Mouse (Mus musculus) intestine, postnatal 0 days (tissue): ENCODE data around the gene Spen. TPM values are rescaled to one million over a fixed set of nuclear protein-coding genes. Genes with fewer than 3 reads are reported as not detected.
A peak's percentile ranks its signal among the peaks of the same experiment; 100 is the strongest.

Experiments
- ATAC-seq: fragments of 200-750 bp; cut with Nextera tagmentation; 2 replicates; pipeline ENCODE4 v1.8.0; 2017; ENCODE audit warnings: mild to moderate bottlenecking, moderate TSS enrichment, moderate library complexity
- H3K27ac ChIP-seq: fragments of 300-500 bp; sonication (generic); 2 replicates; pipeline ENCODE4 v1.5.1; 2014; ENCODE audit warnings: mild to moderate bottlenecking, low read depth, low read length, moderate library complexity
- H3K27me3 ChIP-seq: fragments of 300-500 bp; sonication (generic); replicated peaks from 2 replicates; pipeline ENCODE4 v1.6.1; 2014; ENCODE audit warnings: low read length, mixed read lengths; ENCODE audit not compliant: control insufficient read depth, insufficient read depth
- H3K36me3 ChIP-seq: fragments of 300-500 bp; sonication (generic); 2 replicates; pipeline ENCODE4 v1.6.1; 2014; ENCODE audit warnings: mild to moderate bottlenecking, moderate library complexity; ENCODE audit not compliant: control insufficient read depth, insufficient read depth
- H3K4me1 ChIP-seq: fragments of 300-500 bp; sonication (generic); replicated peaks from 2 replicates; pipeline ENCODE4 v1.6.1; 2014; ENCODE audit warnings: antibody characterized with exemption, low read length, mixed read lengths; ENCODE audit not compliant: control insufficient read depth, insufficient read depth
- H3K4me2 ChIP-seq: fragments of 300-500 bp; sonication (generic); replicated peaks from 2 replicates; pipeline ENCODE4 v1.6.1; 2014; ENCODE audit warnings: low read depth, mild to moderate bottlenecking, moderate library complexity
- H3K4me3 ChIP-seq: fragments of 300-500 bp; sonication (generic); 2 replicates; pipeline ENCODE4 v1.5.1; 2014; ENCODE audit warnings: low read depth, low read length
- H3K9ac ChIP-seq: fragments of 300-500 bp; sonication (generic); 2 replicates; pipeline ENCODE4 v1.6.1; 2014; ENCODE audit warnings: mild to moderate bottlenecking, low read depth, low read length
- H3K9me3 ChIP-seq: fragments of 300-500 bp; sonication (generic); 2 replicates; pipeline ENCODE4 v1.6.1; 2016; ENCODE audit warnings: mixed run types; ENCODE audit not compliant: control insufficient read depth
- CTCF ChIP-seq: sonication (generic); IDR thresholded peaks from 2 replicates; pipeline ENCODE4 v1.5.1; 2016; ENCODE audit warnings: low read depth, mild to moderate bottlenecking, control low read depth, antibody characterized with exemption, moderate library complexity
- WGBS: fragments of 180-500 bp; shearing (Covaris S2); extraction: QIAGEN DNeasy Blood & Tissue Kit; methylation state at CpG from one replicate; pipeline ENCODE4 v1.1.7; 2014; 5-methylcytosine and 5-hydroxymethylcytosine counted together
- polyA plus RNA-seq: library from polyadenylated mRNA; unstranded; fragments of >200 nt; fragmentation: Nextera tagmentation; extraction: Ambion mirVana; gene quantifications from 2 replicates; pipeline ENCODE4 v1.2.1, GENCODE M21; 2015

Gene Spen
- polyA plus RNA-seq, 1 experiment from 2014 or later: 3.2 TPM

DNA sequence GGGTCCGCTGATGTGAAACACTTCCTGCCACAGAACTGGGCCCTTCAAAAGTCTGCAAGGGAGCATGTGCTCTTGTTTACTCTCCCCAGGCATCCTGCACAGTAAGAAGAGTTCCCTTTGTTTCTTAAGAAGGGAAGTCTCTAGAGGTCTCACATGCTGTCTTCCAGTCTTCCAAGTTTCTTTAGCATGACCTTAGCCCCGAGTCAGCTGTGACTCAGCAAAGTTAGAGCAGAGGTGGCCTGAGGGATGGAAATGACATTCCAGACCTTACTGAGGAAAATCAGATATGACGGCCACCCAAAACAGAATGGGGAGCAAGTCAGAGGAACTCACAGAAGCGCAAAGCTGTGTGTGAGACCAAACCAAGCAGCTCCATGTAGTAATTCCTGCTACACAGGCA, 37.8 kb downstream of the Spen start:
- Histone ChIP-seq H3K9me3 (no peaks in the 10 kb centered on the region), H3K9ac (no peak overlapping the region), H3K27ac (no peak overlapping the region), H3K4me1 (no peaks in the 10 kb centered on the region), H3K4me2 (no peak overlapping the region), H3K4me3 (no peak overlapping the region), H3K27me3 (no peaks in the 10 kb centered on the region), H3K36me3 (no peaks in the 10 kb centered on the region)
- TF ChIP-seq CTCF: no peak
- no peak for ATAC-seq
- WGBS: 60% methylated on average over 4 of the region's 4 CpGs

DNA sequence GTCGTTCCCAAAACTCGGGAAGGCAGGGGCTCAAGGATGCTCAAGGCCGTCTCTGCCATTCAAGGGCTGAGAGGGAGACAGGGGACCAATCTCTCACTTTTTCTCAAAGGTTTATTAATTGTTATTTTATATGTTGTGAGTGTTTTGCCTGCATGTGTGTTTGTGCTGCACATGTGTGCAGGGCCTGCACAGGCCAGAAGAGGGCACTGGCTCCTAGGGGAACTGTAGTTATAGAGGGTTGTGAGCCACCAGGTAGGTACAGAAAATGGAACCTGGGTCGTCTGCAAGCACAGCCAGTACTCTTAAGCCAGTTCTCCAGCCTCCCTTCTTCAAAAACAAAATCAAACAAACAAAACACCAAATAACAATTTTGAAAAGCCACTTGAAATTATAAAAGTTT, 49.7 kb downstream of the Spen start:
- Histone ChIP-seq H3K9ac (no peak overlapping the region), H3K4me2 (no peak overlapping the region), H3K36me3 (peaks cover 84% of the 10 kb centered on the region), H3K27ac (no peak overlapping the region), H3K27me3 (no peaks in the 10 kb centered on the region), H3K4me3 (no peak overlapping the region), H3K9me3 (no peaks in the 10 kb centered on the region), H3K4me1 (no peaks in the 10 kb centered on the region)
- peak; percentile 74 for TF ChIP-seq CTCF
- ATAC-seq: no peak
- 88% methylated on average over 4 of the region's 4 CpGs for WGBS

DNA sequence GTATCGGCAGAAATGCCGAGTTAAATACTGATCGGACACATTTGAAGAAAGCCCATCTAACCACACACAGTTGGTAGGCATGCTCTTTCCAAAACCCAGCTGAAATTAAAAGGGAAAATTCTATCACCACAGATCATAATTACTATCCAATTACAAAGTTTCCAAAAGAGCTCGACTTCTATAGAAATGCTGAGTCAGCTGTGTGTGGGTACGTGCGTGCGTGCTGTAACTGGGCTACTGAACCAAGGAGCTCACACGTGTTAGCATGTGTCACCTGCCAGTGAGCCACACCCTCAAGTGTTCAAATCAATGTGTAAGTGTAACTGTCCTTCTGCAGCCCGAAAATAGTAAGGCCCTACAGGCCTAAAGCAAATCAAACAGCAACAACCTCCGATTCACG, 50.8 kb downstream of the Spen start:
- no peak for TF ChIP-seq CTCF
- WGBS: 93% methylated on average over 11 of the region's 11 CpGs
- Histone ChIP-seq H3K27me3 (no peaks in the 10 kb centered on the region), H3K9me3 (no peaks in the 10 kb centered on the region), H3K9ac (no peak overlapping the region), H3K4me3 (no peak overlapping the region), H3K4me2 (no peak overlapping the region), H3K4me1 (no peaks in the 10 kb centered on the region), H3K36me3 (peaks cover 87% of the 10 kb centered on the region), H3K27ac (no peak overlapping the region)
- no peak for ATAC-seq

DNA sequence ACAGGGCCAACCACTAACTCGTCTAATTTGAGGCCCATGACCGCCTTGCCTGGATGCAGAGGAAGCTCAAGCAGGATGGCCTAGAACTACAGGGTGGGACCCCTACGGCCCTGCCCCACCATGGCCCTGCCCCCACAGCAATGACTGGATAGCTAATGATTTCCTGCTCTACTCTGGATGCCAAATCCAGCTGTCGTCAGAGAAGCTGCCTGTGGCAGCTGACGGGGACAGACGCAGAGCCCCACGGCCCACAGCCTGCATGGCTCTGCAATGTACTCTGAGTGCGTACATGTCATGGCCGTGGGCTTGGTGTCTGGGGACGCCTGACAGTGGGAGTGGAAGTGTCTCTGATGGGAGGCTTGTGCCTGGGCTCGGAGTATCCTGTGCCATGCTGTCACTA, 54.3 kb downstream of the Spen start:
- H3K9ac ChIP-seq: no peak overlapping the region
- peaks cover 86% of the 10 kb centered on the region for H3K36me3 ChIP-seq

DNA sequence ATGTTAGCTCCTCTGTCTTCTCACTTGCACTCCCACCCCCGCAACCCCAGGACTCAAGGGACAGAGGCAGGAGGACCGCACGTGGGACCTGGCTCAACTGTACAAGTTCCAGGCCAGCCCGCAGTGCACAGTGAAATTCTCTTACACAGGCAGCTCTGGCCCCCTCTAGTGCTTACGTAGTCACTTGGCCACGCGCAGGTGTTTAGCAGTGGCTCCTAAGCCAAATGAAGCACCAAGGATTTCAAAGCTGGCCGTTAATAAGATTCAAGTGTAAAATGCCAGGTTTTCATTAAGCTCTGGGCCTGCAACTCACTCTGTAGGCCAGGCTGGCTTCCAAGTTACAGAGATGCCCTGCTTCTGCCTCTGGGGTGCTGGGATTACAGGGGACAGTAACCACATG, 59.0 kb downstream of the Spen start:
- Histone ChIP-seq H3K36me3 (peaks cover 94% of the 10 kb centered on the region), H3K4me2 (no peak overlapping the region), H3K9ac (no peak overlapping the region), H3K4me1 (no peaks in the 10 kb centered on the region), H3K27ac (no peak overlapping the region), H3K9me3 (no peaks in the 10 kb centered on the region), H3K27me3 (no peaks in the 10 kb centered on the region), H3K4me3 (no peak overlapping the region)
- 91% methylated on average over 8 of the region's 8 CpGs for WGBS
- 0 out of 2 replicates have a peak, but pooled peaks have one; percentile 28 for TF ChIP-seq CTCF
- ATAC-seq: no peak

More for the DNA sequence above, 54.3 kb downstream of the Spen start:
- 70% methylated on average over 11 of the region's 11 CpGs for WGBS
- H3K27me3 ChIP-seq: no peaks in the 10 kb centered on the region
- TF ChIP-seq CTCF: no peak
- no peak overlapping the region for H3K27ac ChIP-seq
- no peaks in the 10 kb centered on the region for H3K9me3 ChIP-seq
- no peaks in the 10 kb centered on the region for H3K4me1 ChIP-seq
- H3K4me3 ChIP-seq: no peak overlapping the region
- no peak for ATAC-seq
- H3K4me2 ChIP-seq: no peak overlapping the region

DNA sequence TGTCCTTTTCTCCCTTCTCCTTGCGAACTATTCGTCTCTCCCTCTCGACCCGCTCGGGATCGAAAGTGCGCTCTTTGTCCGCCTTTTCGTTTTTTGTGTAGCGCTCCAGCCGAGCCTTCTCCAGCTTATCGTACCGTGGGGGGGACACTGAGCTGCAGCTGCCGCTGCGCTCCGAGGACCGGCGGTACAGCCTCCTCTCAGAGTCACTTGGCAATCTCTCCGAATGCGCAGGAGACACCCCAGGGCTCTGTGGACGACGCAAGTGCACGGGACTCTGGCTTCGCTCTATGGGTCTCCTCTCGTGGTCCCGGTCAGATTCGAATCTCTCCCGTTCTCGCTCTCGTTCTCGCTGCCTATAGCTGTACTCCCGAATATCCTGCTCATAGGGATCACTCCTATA, 59.6 kb downstream of the Spen start:
- ATAC-seq: no peak
- Histone ChIP-seq H3K36me3 (peaks cover 94% of the 10 kb centered on the region), H3K4me3 (no peak overlapping the region), H3K27ac (no peak overlapping the region), H3K9ac (no peak overlapping the region), H3K9me3 (no peaks in the 10 kb centered on the region), H3K4me2 (no peak overlapping the region), H3K27me3 (no peaks in the 10 kb centered on the region), H3K4me1 (no peaks in the 10 kb centered on the region)
- TF ChIP-seq CTCF: no peak
- WGBS: 95% methylated on average over 32 of the region's 32 CpGs

DNA sequence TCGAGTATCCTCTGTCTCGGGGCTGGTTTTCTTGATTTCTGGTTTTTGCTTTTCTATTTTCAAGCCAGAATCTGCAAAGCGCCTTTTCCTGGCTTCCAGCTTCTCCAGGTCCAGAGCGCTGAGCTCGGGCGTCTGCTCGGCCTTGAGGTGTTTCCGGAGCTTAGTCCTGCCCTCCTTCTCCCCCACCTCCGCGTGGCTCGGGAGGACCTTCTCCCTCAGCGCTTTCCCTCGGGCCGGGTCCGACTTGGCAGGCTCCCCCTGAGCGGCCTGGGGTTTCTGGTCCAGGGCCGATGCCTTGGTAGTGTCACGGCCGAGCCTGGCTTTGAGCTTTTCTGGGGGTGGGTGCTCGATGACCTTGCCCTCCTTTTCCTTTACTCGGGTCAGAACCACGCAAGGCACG, 60.2 kb downstream of the Spen start:
- peak overlapping the region; percentile 58; the same call in 1 of the 2 replicates for H3K27ac ChIP-seq
- H3K9me3 ChIP-seq: no peaks in the 10 kb centered on the region
- H3K36me3 ChIP-seq: peaks cover 95% of the 10 kb centered on the region
- no peak for ATAC-seq
- no peak overlapping the region for H3K4me3 ChIP-seq
- no peak overlapping the region for H3K9ac ChIP-seq
- no peaks in the 10 kb centered on the region for H3K4me1 ChIP-seq
- TF ChIP-seq CTCF: no peak
- no peaks in the 10 kb centered on the region for H3K27me3 ChIP-seq
- no peak overlapping the region for H3K4me2 ChIP-seq
- 81% methylated on average over 23 of the region's 23 CpGs for WGBS
